Mouse (Mus musculus): ENCODE results near the gene Zc3h15. TPM values are rescaled to one million over a fixed set of nuclear protein-coding genes. Genes with fewer than 3 reads are reported as not detected.

Gene Zc3h15
- polyA plus RNA-seq, 1 experiment from 2014 or later, result 59.1 TPM

DNA sequence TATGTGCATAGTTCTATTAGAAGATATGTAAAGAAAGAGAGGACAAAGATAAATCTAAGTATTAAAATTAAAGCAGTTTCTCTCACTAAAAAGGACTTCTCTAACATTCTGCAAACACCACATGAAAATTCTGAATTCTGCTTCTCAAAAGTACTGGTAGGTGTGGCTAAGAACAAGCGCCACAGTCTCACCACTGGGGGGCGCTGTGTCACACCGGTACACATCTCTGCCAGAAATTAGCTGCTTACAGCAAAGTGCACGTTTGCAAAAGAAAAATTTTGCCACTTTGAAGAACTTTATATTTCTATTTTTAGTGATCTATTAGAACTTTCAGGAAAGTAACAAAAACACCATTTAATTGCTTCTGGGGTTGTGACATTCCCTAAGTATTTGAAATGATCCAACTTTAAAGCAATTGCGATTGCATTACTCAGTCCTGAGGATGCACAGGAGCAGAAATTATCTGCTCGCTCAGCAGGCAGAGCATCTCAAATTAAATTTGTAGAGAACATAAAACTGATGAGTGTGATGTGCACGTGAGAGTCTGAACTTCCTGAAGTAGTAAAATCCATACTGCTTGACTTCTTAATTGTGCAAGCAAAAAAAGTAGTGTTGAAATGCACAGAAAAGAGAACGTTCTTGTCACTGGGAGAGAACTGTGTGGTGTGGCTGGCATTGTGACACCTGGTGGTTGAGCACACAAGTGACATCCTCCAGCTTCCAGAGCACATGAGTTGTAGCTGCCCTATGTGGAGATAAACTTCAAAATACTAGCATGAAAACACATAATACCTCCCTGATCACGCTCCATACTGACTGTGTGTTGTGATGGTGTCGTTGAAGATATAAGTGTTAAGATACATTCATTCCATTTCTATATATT lies 18.8 kb upstream of the Zc3h15 start:
- Histone ChIP-seq H3K9me3 (ENCODE audit: low read length) (no peaks in the 10 kb centered on the region), H3K27me3 (ENCODE audit: insufficient read depth, low read length) (no peaks in the 10 kb centered on the region), H3K4me1 (ENCODE audit: insufficient read depth) (no peaks in the 10 kb centered on the region), H3K36me3 (replicated peaks; ENCODE audit: insufficient read depth, low read length) (no peaks in the 10 kb centered on the region), H3K27ac (ENCODE audit: low read depth) (no peak overlapping the region), H3K9ac (replicated peaks) (no peak overlapping the region), H3K4me2 (ENCODE audit: low read depth, low read length) (0 out of 2 replicates have a peak overlapping the region, but pooled peaks have one; percentile 32), H3K4me3 (ENCODE audit: low read depth, low read length) (no peak overlapping the region)
- ATAC-seq (peak; percentile 72), DNase-seq (peak; percentile 84)
- no peak for TF ChIP-seq EP300 (IDR thresholded peaks at IDR 0.05; ENCODE audit: low read depth)
- peak; percentile 84 for TF ChIP-seq CTCF (IDR thresholded peaks at IDR 0.05; ENCODE audit: low read depth)
- 30% methylated on average over 10 of the region's 10 CpGs for WGBS (ENCODE audit: insufficient replicate concordance)

GRCm38 (mm10) chr2:83626881-83627280 lies 17.4 kb upstream of the Zc3h15 start:
- Histone ChIP-seq H3K9me3 (ENCODE audit: low read length) (no peaks in the 10 kb centered on the region), H3K4me3 (ENCODE audit: low read depth, low read length) (no peak overlapping the region), H3K27me3 (ENCODE audit: insufficient read depth, low read length) (no peaks in the 10 kb centered on the region), H3K4me1 (ENCODE audit: insufficient read depth) (no peaks in the 10 kb centered on the region), H3K9ac (replicated peaks) (no peak overlapping the region), H3K36me3 (replicated peaks; ENCODE audit: insufficient read depth, low read length) (no peaks in the 10 kb centered on the region), H3K27ac (ENCODE audit: low read depth) (no peak overlapping the region), H3K4me2 (ENCODE audit: low read depth, low read length) (no peak overlapping the region)
- TF ChIP-seq CTCF (IDR thresholded peaks at IDR 0.05; ENCODE audit: low read depth) (no peak), EP300 (IDR thresholded peaks at IDR 0.05; ENCODE audit: low read depth) (no peak)
- ATAC-seq (no peak), DNase-seq (no peak)
- WGBS (ENCODE audit: insufficient replicate concordance), result 76% methylated on average over 9 of the region's 9 CpGs

DNA sequence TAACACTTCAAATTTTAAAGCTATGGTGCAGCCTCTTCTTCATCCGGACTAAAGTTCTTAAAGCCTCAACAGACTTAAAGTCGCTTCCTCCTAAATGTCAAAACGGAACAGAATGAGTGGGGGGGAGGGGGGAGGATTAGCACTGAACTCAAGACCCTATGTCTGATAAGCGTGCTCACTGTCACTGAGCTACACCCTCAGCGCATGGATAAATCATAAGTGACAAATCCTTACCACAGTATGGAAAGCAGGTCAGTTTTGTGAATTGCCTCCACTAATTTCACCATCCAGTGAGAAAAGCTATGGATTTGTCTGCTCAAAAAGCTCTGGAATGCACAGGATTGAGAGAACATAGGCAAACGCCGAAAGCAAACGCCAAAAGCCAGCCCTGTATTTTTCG lies 16.7 kb upstream of the Zc3h15 start:
- Histone ChIP-seq H3K36me3 (replicated peaks; ENCODE audit: insufficient read depth, low read length) (no peaks in the 10 kb centered on the region), H3K4me2 (ENCODE audit: low read depth, low read length) (no peak overlapping the region), H3K4me1 (ENCODE audit: insufficient read depth) (no peaks in the 10 kb centered on the region), H3K27ac (ENCODE audit: low read depth) (no peak overlapping the region), H3K27me3 (ENCODE audit: insufficient read depth, low read length) (no peaks in the 10 kb centered on the region), H3K4me3 (ENCODE audit: low read depth, low read length) (no peak overlapping the region), H3K9ac (replicated peaks) (no peak overlapping the region), H3K9me3 (ENCODE audit: low read length) (no peaks in the 10 kb centered on the region)
- ATAC-seq (no peak), DNase-seq (no peak)
- no peak for TF ChIP-seq CTCF (IDR thresholded peaks at IDR 0.05; ENCODE audit: low read depth)
- TF ChIP-seq EP300 (IDR thresholded peaks at IDR 0.05; ENCODE audit: low read depth), result no peak
- WGBS (ENCODE audit: insufficient replicate concordance), result 64% methylated on average over 9 of the region's 9 CpGs

- WGBS (ENCODE audit: insufficient replicate concordance), result 87% methylated on average over 6 of the region's 6 CpGs
- no peaks in the 10 kb centered on the region for H3K9me3 ChIP-seq (ENCODE audit: low read length)
- no peak overlapping the region for H3K27ac ChIP-seq (ENCODE audit: low read depth)
- H3K27me3 ChIP-seq (ENCODE audit: insufficient read depth, low read length), result no peaks in the 10 kb centered on the region
- no peaks in the 10 kb centered on the region for H3K36me3 ChIP-seq (replicated peaks; ENCODE audit: insufficient read depth, low read length)
- no peak overlapping the region for H3K9ac ChIP-seq (replicated peaks)
- H3K4me3 ChIP-seq (ENCODE audit: low read depth, low read length), result no peak overlapping the region
- no peaks in the 10 kb centered on the region for H3K4me1 ChIP-seq (ENCODE audit: insufficient read depth)
- no peak for TF ChIP-seq CTCF (IDR thresholded peaks at IDR 0.05; ENCODE audit: low read depth)
- TF ChIP-seq EP300 (IDR thresholded peaks at IDR 0.05; ENCODE audit: low read depth), result no peak
- ATAC-seq (no peak), DNase-seq (no peak)
- no peak overlapping the region for H3K4me2 ChIP-seq (ENCODE audit: low read depth, low read length)
Observed at GRCm38 (mm10) chr2:83627932-83628331, 16.3 kb upstream of the Zc3h15 start.

GRCm38 (mm10) chr2:83641993-83642392 lies 2.2 kb upstream of the Zc3h15 start:
- Histone ChIP-seq H3K4me1 (ENCODE audit: insufficient read depth) (peaks cover 4% of the 10 kb centered on the region; the same call in 1 of the 2 replicates), H3K36me3 (replicated peaks; ENCODE audit: insufficient read depth, low read length) (no peaks in the 10 kb centered on the region), H3K9ac (replicated peaks) (no peak overlapping the region), H3K27me3 (ENCODE audit: insufficient read depth, low read length) (no peaks in the 10 kb centered on the region), H3K27ac (ENCODE audit: low read depth) (no peak overlapping the region), H3K9me3 (ENCODE audit: low read length) (no peaks in the 10 kb centered on the region), H3K4me2 (ENCODE audit: low read depth, low read length) (no peak overlapping the region), H3K4me3 (ENCODE audit: low read depth, low read length) (no peak overlapping the region)
- WGBS (ENCODE audit: insufficient replicate concordance), result 85% methylated on average over 1 of the region's 1 CpGs
- DNase-seq (no peak), ATAC-seq (no peak)
- TF ChIP-seq EP300 (IDR thresholded peaks at IDR 0.05; ENCODE audit: low read depth), result no peak
- TF ChIP-seq CTCF (IDR thresholded peaks at IDR 0.05; ENCODE audit: low read depth), result no peak

DNA sequence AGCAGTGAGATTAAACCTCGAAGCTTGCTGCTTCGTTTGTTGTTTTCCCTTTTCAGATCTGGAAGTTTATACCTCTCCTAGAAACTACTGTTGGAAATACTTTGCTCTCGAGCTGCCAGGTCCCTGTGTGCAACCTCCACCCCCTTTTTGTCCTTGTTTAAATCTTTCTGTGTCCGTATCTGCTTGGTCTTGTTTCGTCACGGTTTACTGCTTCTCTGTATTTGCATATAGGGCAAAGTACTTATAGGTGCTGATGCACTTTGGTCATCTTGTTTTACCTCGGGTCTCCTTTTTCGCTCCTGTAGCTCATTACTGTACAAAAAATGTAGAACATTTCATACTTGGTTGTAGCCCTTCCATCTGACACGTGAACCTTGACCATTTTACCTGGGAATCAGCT lies 4.7 kb downstream of the Zc3h15 start:
- Histone ChIP-seq H3K27ac (ENCODE audit: low read depth) (peak overlapping the region; percentile 72), H3K9me3 (ENCODE audit: low read length) (no peaks in the 10 kb centered on the region), H3K9ac (replicated peaks) (no peak overlapping the region), H3K36me3 (replicated peaks; ENCODE audit: insufficient read depth, low read length) (peaks cover 4% of the 10 kb centered on the region), H3K4me3 (ENCODE audit: low read depth, low read length) (no peak overlapping the region), H3K4me1 (ENCODE audit: insufficient read depth) (peaks cover 21% of the 10 kb centered on the region), H3K27me3 (ENCODE audit: insufficient read depth, low read length) (no peaks in the 10 kb centered on the region), H3K4me2 (ENCODE audit: low read depth, low read length) (peak overlapping the region; percentile 48)
- TF ChIP-seq CTCF (IDR thresholded peaks at IDR 0.05; ENCODE audit: low read depth) (no peak), EP300 (IDR thresholded peaks at IDR 0.05; ENCODE audit: low read depth) (no peak)
- 53% methylated on average over 9 of the region's 9 CpGs for WGBS (ENCODE audit: insufficient replicate concordance)
- no peak for ATAC-seq
- DNase-seq, result no peak

Data from liver, postnatal 0 days (tissue).